Mouse (Mus musculus) forebrain, embryonic 13.5 days (tissue): ENCODE data around the gene Cryba4. TPM values are rescaled to one million over a fixed set of nuclear protein-coding genes. Genes with fewer than 3 reads are reported as not detected.

ENCODE experiments used
- ATAC-seq: fragments of 200-750 bp; cut with Nextera tagmentation; 2 replicates; pipeline ENCODE4 v1.8.0; 2017
- H3K27ac ChIP-seq: fragments of 300-500 bp; sonication (generic); 2 replicates; pipeline ENCODE4 v1.5.1; 2015; ENCODE audit warnings: inconsistent platforms, mild to moderate bottlenecking, moderate library complexity
- H3K27me3 ChIP-seq: fragments of 300-500 bp; sonication (generic); 2 replicates; pipeline ENCODE4 v1.6.1; 2015; ENCODE audit warnings: mild to moderate bottlenecking, inconsistent platforms
- H3K36me3 ChIP-seq: fragments of 300-500 bp; sonication (generic); 2 replicates; pipeline ENCODE4 v1.6.1; 2015; ENCODE audit warnings: mild to moderate bottlenecking, inconsistent platforms; ENCODE audit not compliant: poor library complexity, severe bottlenecking
- H3K4me1 ChIP-seq: fragments of 300-500 bp; sonication (generic); 2 replicates; pipeline ENCODE4 v1.6.1; 2015; ENCODE audit warnings: inconsistent platforms
- H3K4me2 ChIP-seq: fragments of 300-500 bp; sonication (generic); 2 replicates; pipeline ENCODE4 v1.6.1; 2015; ENCODE audit warnings: inconsistent platforms, mild to moderate bottlenecking, moderate library complexity
- H3K4me3 ChIP-seq: fragments of 300-500 bp; sonication (generic); 2 replicates; pipeline ENCODE4 v1.5.1; 2015; ENCODE audit warnings: mild to moderate bottlenecking, inconsistent platforms
- H3K9ac ChIP-seq: fragments of 300-500 bp; sonication (generic); 2 replicates; pipeline ENCODE4 v1.6.1; 2015; ENCODE audit warnings: mild to moderate bottlenecking, inconsistent platforms
- H3K9me3 ChIP-seq: fragments of 300-500 bp; sonication (generic); replicated peaks from 2 replicates; pipeline ENCODE4 v1.6.1; 2016; ENCODE audit warnings: inconsistent platforms
- WGBS: fragments of 180-500 bp; shearing (Covaris S2); methylation state at CpG from one replicate; pipeline ENCODE4 v1.1.7; 2015; 5-methylcytosine and 5-hydroxymethylcytosine counted together
- polyA plus RNA-seq: library from polyadenylated mRNA; unstranded; fragments of >200 nt; fragmentation: Nextera tagmentation; extraction: Ambion mirVana; gene quantifications from 2 replicates; pipeline ENCODE4 v1.2.1, GENCODE M21; 2015

Gene Cryba4
- polyA plus RNA-seq, 1 experiment from 2014 or later: 1.6 TPM

GRCm38 (mm10) chr5:112283543-112284202, 31.4 kb upstream of the Cryba4 start:
- H3K4me2 ChIP-seq: no peak overlapping the region
- no peak overlapping the region for H3K27ac ChIP-seq
- H3K9ac ChIP-seq: no peak overlapping the region
- peaks cover 30% of the 10 kb centered on the region for H3K4me1 ChIP-seq
- no peaks in the 10 kb centered on the region for H3K36me3 ChIP-seq
- ATAC-seq: no peak
- H3K27me3 ChIP-seq: no peaks in the 10 kb centered on the region
- no peaks in the 10 kb centered on the region for H3K9me3 ChIP-seq
- WGBS: 70% methylated on average over 10 of the region's 10 CpGs
- no peak overlapping the region for H3K4me3 ChIP-seq

GRCm38 (mm10) chr5:112282780-112283482, 30.6 kb upstream of the Cryba4 start:
- Histone ChIP-seq H3K27me3 (no peaks in the 10 kb centered on the region), H3K4me2 (no peak overlapping the region), H3K9ac (no peak overlapping the region), H3K36me3 (no peaks in the 10 kb centered on the region), H3K9me3 (no peaks in the 10 kb centered on the region), H3K4me1 (peaks cover 32% of the 10 kb centered on the region), H3K4me3 (no peak overlapping the region), H3K27ac (no peak overlapping the region)
- 85% methylated on average over 9 of the region's 9 CpGs for WGBS
- no peak for ATAC-seq

- no peaks in the 10 kb centered on the region for H3K27me3 ChIP-seq
- 76% methylated on average over 6 of the region's 6 CpGs for WGBS
- no peak overlapping the region for H3K4me3 ChIP-seq
- no peak overlapping the region for H3K27ac ChIP-seq
- H3K36me3 ChIP-seq: no peaks in the 10 kb centered on the region
- 0 out of 2 replicates have a peak overlapping the region, but pooled peaks have one; percentile 21 for H3K9ac ChIP-seq
- no peaks in the 10 kb centered on the region for H3K9me3 ChIP-seq
- peaks cover 39% of the 10 kb centered on the region for H3K4me1 ChIP-seq
- no peak overlapping the region for H3K4me2 ChIP-seq
- ATAC-seq: no peak
Observed at GRCm38 (mm10) chr5:112282123-112282779, 29.9 kb upstream of the Cryba4 start.

- no peak for ATAC-seq
- Histone ChIP-seq H3K27me3 (no peaks in the 10 kb centered on the region), H3K36me3 (no peaks in the 10 kb centered on the region), H3K4me2 (no peak overlapping the region), H3K9me3 (no peaks in the 10 kb centered on the region), H3K4me3 (no peak overlapping the region), H3K4me1 (peaks cover 43% of the 10 kb centered on the region), H3K9ac (0 out of 2 replicates have a peak overlapping the region, but pooled peaks have one; percentile 21), H3K27ac (no peak overlapping the region)
- 80% methylated on average over 4 of the region's 4 CpGs for WGBS
Observed at GRCm38 (mm10) chr5:112281676-112282075, 29.4 kb upstream of the Cryba4 start.

- no peak for ATAC-seq
- H3K27me3 ChIP-seq: no peaks in the 10 kb centered on the region
- H3K36me3 ChIP-seq: no peaks in the 10 kb centered on the region
- no peak overlapping the region for H3K27ac ChIP-seq
- H3K9ac ChIP-seq: peak overlapping the region; percentile 12; the same call in 1 of the 2 replicates
- H3K4me2 ChIP-seq: no peak overlapping the region
- no peaks in the 10 kb centered on the region for H3K9me3 ChIP-seq
- 55% methylated on average over 14 of the region's 15 CpGs for WGBS
- H3K4me3 ChIP-seq: no peak overlapping the region
- H3K4me1 ChIP-seq: peaks cover 43% of the 10 kb centered on the region
Observed at GRCm38 (mm10) chr5:112280863-112281660, 28.7 kb upstream of the Cryba4 start.

GRCm38 (mm10) chr5:112280151-112280550, 27.8 kb upstream of the Cryba4 start:
- no peak overlapping the region for H3K4me2 ChIP-seq
- H3K27ac ChIP-seq: no peak overlapping the region
- no peak for ATAC-seq
- no peaks in the 10 kb centered on the region for H3K27me3 ChIP-seq
- WGBS: 90% methylated on average over 7 of the region's 7 CpGs
- no peaks in the 10 kb centered on the region for H3K36me3 ChIP-seq
- no peak overlapping the region for H3K9ac ChIP-seq
- no peak overlapping the region for H3K4me3 ChIP-seq
- H3K9me3 ChIP-seq: no peaks in the 10 kb centered on the region
- H3K4me1 ChIP-seq: peaks cover 39% of the 10 kb centered on the region

- no peak for ATAC-seq
- Histone ChIP-seq H3K4me3 (no peak overlapping the region), H3K27ac (no peak overlapping the region), H3K4me1 (peaks cover 36% of the 10 kb centered on the region), H3K4me2 (no peak overlapping the region), H3K36me3 (no peaks in the 10 kb centered on the region), H3K27me3 (no peaks in the 10 kb centered on the region), H3K9ac (no peak overlapping the region), H3K9me3 (no peaks in the 10 kb centered on the region)
- 92% methylated on average over 17 of the region's 17 CpGs for WGBS
Observed at GRCm38 (mm10) chr5:112279181-112280021, 27.1 kb upstream of the Cryba4 start.

- 91% methylated on average over 11 of the region's 11 CpGs for WGBS
- no peaks in the 10 kb centered on the region for H3K36me3 ChIP-seq
- peak overlapping the region; percentile 85 for H3K4me2 ChIP-seq
- H3K4me3 ChIP-seq: 0 out of 2 replicates have a peak overlapping the region, but pooled peaks have one; percentile 71
- H3K27me3 ChIP-seq: no peaks in the 10 kb centered on the region
- H3K9ac ChIP-seq: no peak overlapping the region
- H3K27ac ChIP-seq: no peak overlapping the region
- ATAC-seq: no peak
- no peaks in the 10 kb centered on the region for H3K9me3 ChIP-seq
- peaks cover 36% of the 10 kb centered on the region for H3K4me1 ChIP-seq
Observed at GRCm38 (mm10) chr5:112277906-112278470, 25.7 kb upstream of the Cryba4 start.

- no peaks in the 10 kb centered on the region for H3K36me3 ChIP-seq
- H3K4me3 ChIP-seq: peak overlapping the region; percentile 71
- no peak overlapping the region; the same call in 1 of the 2 replicates for H3K27ac ChIP-seq
- ATAC-seq: no peak; the same call in 1 of the 2 replicates
- peak overlapping the region; percentile 78 for H3K9ac ChIP-seq
- no peaks in the 10 kb centered on the region for H3K9me3 ChIP-seq
- H3K4me2 ChIP-seq: peak overlapping the region; percentile 85
- no peaks in the 10 kb centered on the region for H3K27me3 ChIP-seq
- peaks cover 36% of the 10 kb centered on the region for H3K4me1 ChIP-seq
- WGBS: under 1% methylated on average over 23 of the region's 24 CpGs
Observed at GRCm38 (mm10) chr5:112276907-112277348, 24.6 kb upstream of the Cryba4 start.

GRCm38 (mm10) chr5:112276267-112276873, 24.1 kb upstream of the Cryba4 start, which contains the start of gene Tpst2:
Tpst2 (plus strand) TSS chr5:112276691.
- Histone ChIP-seq H3K4me1 (peaks cover 34% of the 10 kb centered on the region), H3K27ac (peak within 1 kb of the TSS; percentile 60), H3K9me3 (no peaks in the 10 kb centered on the region), H3K9ac (peak within 1 kb of the TSS; percentile 78), H3K36me3 (no peaks in the 10 kb centered on the region), H3K4me3 (peak within 1 kb of the TSS; percentile 71), H3K27me3 (no peaks in the 10 kb centered on the region), H3K4me2 (peak within 1 kb of the TSS; percentile 85)
- WGBS: under 1% methylated on average over 52 of the region's 62 CpGs
- ATAC-seq: peak; percentile 96
